Mouse (Mus musculus): ENCODE results near the gene Cacna1c. TPM values are rescaled to one million over a fixed set of nuclear protein-coding genes. Genes with fewer than 3 reads are reported as not detected.

Gene Cacna1c
- polyA plus RNA-seq, 1 experiment from 2014 or later: 3.2 TPM

DNA sequence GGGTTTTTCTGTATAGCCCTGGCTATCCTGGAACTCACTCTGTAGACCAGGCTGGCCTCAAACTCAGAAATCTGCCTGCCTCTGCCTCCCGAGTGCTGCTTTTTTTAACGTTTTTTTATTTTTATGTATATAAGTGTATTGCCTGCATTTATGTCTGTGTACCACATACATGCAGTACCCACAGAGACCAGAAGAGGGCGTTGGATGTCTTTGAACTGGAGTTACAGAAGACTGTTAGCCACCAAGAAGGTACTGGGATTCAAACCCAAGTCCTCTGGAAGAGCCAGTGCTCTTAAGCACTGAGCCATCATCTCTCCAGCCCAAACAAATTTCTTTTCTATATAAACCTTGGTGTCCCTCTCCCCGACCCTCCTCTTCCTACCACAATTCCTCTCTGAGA, 77.8 kb downstream of the Cacna1c start:
- no peak for DNase-seq (ENCODE audit: low spot score)
- Histone ChIP-seq H3K36me3 (ENCODE audit: control insufficient read depth, insufficient read depth, low read length) (no peaks in the 10 kb centered on the region), H3K4me2 (ENCODE audit: low read length) (no peak overlapping the region), H3K4me1 (ENCODE audit: control insufficient read depth, insufficient read depth, low read length) (no peaks in the 10 kb centered on the region), H3K4me3 (ENCODE audit: low read depth, low read length) (no peak overlapping the region), H3K9ac (ENCODE audit: low read length) (no peak overlapping the region), H3K9me3 (replicated peaks; ENCODE audit: control insufficient read depth, low read length) (no peaks in the 10 kb centered on the region), H3K27ac (ENCODE audit: low read depth, low read length) (no peak overlapping the region), H3K27me3 (replicated peaks; ENCODE audit: control insufficient read depth, insufficient read depth, low read length) (no peaks in the 10 kb centered on the region)
- ATAC-seq: no peak
- 67% methylated on average over 4 of the region's 4 CpGs for WGBS

- Histone ChIP-seq H3K9ac (ENCODE audit: low read length) (no peak overlapping the region), H3K9me3 (replicated peaks; ENCODE audit: control insufficient read depth, low read length) (no peaks in the 10 kb centered on the region), H3K4me1 (ENCODE audit: control insufficient read depth, insufficient read depth, low read length) (no peaks in the 10 kb centered on the region), H3K27ac (ENCODE audit: low read depth, low read length) (no peak overlapping the region), H3K36me3 (ENCODE audit: control insufficient read depth, insufficient read depth, low read length) (no peaks in the 10 kb centered on the region), H3K4me3 (ENCODE audit: low read depth, low read length) (no peak overlapping the region), H3K4me2 (ENCODE audit: low read length) (no peak overlapping the region), H3K27me3 (replicated peaks; ENCODE audit: control insufficient read depth, insufficient read depth, low read length) (no peaks in the 10 kb centered on the region)
- WGBS: 91% methylated on average over 3 of the region's 3 CpGs
- DNase-seq (ENCODE audit: low spot score) (no peak), ATAC-seq (no peak)
Measured at GRCm38 (mm10) chr6:119116290-119116689, 79.9 kb downstream of the Cacna1c start.

GRCm38 (mm10) chr6:119113362-119113761, 82.9 kb downstream of the Cacna1c start:
- WGBS: 89% methylated on average over 4 of the region's 4 CpGs
- Histone ChIP-seq H3K36me3 (ENCODE audit: control insufficient read depth, insufficient read depth, low read length) (no peaks in the 10 kb centered on the region), H3K4me1 (ENCODE audit: control insufficient read depth, insufficient read depth, low read length) (no peaks in the 10 kb centered on the region), H3K9me3 (replicated peaks; ENCODE audit: control insufficient read depth, low read length) (no peaks in the 10 kb centered on the region), H3K9ac (ENCODE audit: low read length) (no peak overlapping the region), H3K4me2 (ENCODE audit: low read length) (no peak overlapping the region), H3K4me3 (ENCODE audit: low read depth, low read length) (no peak overlapping the region), H3K27ac (ENCODE audit: low read depth, low read length) (no peak overlapping the region), H3K27me3 (replicated peaks; ENCODE audit: control insufficient read depth, insufficient read depth, low read length) (no peaks in the 10 kb centered on the region)
- no peak for ATAC-seq
- DNase-seq (ENCODE audit: low spot score): no peak

DNA sequence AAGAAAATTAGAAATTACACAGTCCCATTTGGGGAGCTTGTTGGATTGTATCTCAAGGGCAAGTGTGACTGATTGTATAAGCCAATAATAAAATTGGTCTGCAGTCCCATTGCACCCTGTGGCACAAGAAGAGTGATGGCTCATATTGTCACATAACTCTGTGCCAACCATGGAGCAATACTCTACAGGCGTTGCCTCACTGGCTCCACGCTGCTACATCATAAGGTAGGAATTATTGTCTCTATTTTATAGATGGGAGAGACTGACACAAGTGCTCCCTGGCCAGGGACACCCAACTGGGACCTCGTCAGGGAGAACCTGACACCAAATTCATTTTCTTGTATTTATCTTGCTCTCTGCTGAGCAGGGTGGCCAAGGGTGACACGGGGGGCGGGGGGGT, 85.8 kb downstream of the Cacna1c start:
- H3K27ac ChIP-seq (ENCODE audit: low read depth, low read length): no peak overlapping the region
- H3K27me3 ChIP-seq (replicated peaks; ENCODE audit: control insufficient read depth, insufficient read depth, low read length): 0 out of 2 replicates have a peak, but pooled peaks cover 6% of the 10 kb centered on the region
- H3K4me3 ChIP-seq (ENCODE audit: low read depth, low read length): no peak overlapping the region
- no peak overlapping the region for H3K4me2 ChIP-seq (ENCODE audit: low read length)
- ATAC-seq (no peak), DNase-seq (ENCODE audit: low spot score) (no peak)
- H3K4me1 ChIP-seq (ENCODE audit: control insufficient read depth, insufficient read depth, low read length): peaks cover 6% of the 10 kb centered on the region; the same call in 1 of the 2 replicates
- 81% methylated on average over 5 of the region's 5 CpGs for WGBS
- H3K9ac ChIP-seq (ENCODE audit: low read length): no peak overlapping the region
- H3K36me3 ChIP-seq (ENCODE audit: control insufficient read depth, insufficient read depth, low read length): no peaks in the 10 kb centered on the region
- no peaks in the 10 kb centered on the region for H3K9me3 ChIP-seq (replicated peaks; ENCODE audit: control insufficient read depth, low read length)

DNA sequence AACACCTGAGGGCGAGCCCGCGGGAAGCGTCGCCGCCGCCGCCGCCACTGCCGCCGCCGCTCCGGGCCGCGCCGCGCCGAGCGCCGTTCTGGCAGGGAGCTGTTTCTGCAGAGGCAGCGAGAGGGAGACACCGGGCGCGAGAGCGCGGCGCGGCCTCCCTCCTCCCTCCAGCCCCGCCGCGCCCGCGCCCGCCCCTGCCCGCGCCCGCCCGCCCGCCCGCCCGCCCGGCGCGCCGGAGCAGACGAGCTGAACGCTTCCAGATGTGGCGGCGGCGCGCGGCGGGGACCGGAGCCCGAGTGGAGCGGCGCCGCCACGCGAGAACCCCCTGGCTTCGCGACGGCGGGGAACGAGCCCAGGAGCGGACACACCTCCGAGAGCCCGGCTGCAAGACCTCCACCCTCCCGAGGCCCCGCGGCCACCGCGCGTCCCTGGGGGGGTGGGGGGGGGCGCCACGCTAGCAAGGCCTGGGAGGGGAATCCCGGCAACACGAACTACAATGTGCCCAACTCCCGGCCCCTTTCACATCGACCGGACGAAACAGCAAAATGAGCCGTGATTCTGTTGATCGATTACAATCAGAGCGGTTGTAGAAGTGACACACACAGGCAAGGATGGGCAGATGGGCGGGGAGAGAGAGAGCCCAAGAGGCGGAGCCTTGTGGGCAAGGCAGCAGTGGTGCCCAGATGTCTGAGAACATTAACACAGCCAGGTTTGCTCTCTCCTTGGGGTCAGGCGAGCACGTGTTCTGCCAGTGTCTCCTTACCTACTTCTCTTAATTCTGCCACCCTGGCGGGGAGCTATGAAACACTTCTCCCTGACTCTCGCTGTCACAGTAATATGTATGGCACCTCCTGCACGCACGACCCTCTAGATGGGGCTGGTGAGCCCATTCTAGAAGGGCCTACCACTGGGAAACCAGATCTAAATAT, 87.5 kb downstream of the Cacna1c start:
- Histone ChIP-seq H3K4me1 (ENCODE audit: control insufficient read depth, insufficient read depth, low read length) (peaks cover 7% of the 10 kb centered on the region; the same call in 1 of the 2 replicates), H3K27me3 (replicated peaks; ENCODE audit: control insufficient read depth, insufficient read depth, low read length) (0 out of 2 replicates have a peak, but pooled peaks cover 9% of the 10 kb centered on the region), H3K4me2 (ENCODE audit: low read length) (peak overlapping the region; percentile 86), H3K27ac (ENCODE audit: low read depth, low read length) (peak overlapping the region; percentile 89), H3K4me3 (ENCODE audit: low read depth, low read length) (peak overlapping the region; percentile 67), H3K9me3 (replicated peaks; ENCODE audit: control insufficient read depth, low read length) (no peaks in the 10 kb centered on the region), H3K36me3 (ENCODE audit: control insufficient read depth, insufficient read depth, low read length) (no peaks in the 10 kb centered on the region), H3K9ac (ENCODE audit: low read length) (peak overlapping the region; percentile 82)
- DNase-seq (ENCODE audit: low spot score) (peak; percentile 90), ATAC-seq (peak; percentile 79)
- under 1% methylated on average over 35 of the region's 93 CpGs for WGBS

- H3K4me1 ChIP-seq (ENCODE audit: control insufficient read depth, insufficient read depth, low read length): peaks cover 7% of the 10 kb centered on the region; the same call in 1 of the 2 replicates
Measured at GRCm38 (mm10) chr6:119107856-119108465, 88.3 kb downstream of the Cacna1c start.

DNA sequence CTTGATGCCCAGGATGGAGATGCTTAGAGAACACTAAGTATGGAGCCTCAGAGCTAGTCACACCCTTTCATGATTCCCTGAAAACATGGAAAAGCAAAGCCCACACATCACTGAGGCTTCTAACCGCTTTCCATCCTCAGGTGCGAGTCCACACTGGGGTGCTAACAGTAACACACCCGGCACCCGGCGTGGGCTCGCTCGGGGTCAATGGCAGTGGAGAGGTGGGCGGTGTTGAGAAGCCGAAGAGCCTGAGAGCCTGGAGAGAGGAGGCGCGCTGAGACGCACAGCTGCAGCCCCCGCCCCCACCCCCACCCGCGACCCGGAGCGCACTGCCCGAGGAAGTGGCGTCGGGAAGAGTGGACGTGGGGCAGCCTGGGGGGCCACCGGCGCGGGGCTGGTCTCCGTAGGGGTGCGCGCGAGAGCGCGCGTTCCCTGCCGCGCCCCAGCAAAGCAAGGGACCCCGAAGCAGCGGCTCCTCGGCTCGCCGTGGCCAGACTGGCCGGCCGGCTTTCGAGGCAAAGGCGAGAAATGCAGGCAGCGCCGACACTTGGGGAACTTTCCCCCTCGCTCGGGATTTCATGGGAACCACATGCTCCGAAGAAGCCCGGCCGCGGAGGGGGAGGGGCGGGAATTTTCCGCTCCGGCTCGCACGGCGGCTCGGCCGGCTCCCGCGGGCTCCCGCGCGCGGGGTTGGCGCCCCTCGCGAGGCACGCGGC, 88.9 kb downstream of the Cacna1c start:
- peaks cover 7% of the 10 kb centered on the region; the same call in 1 of the 2 replicates for H3K4me1 ChIP-seq (ENCODE audit: control insufficient read depth, insufficient read depth, low read length)
- under 1% methylated on average over 55 of the region's 69 CpGs for WGBS

More at GRCm38 (mm10) chr6:119107856-119108465, 88.3 kb downstream of the Cacna1c start:
- ATAC-seq (peak; percentile 6), DNase-seq (ENCODE audit: low spot score) (peak; percentile 59)
- Histone ChIP-seq H3K4me2 (ENCODE audit: low read length) (peak overlapping the region; percentile 86), H3K9me3 (replicated peaks; ENCODE audit: control insufficient read depth, low read length) (no peaks in the 10 kb centered on the region), H3K4me3 (ENCODE audit: low read depth, low read length) (peak overlapping the region; percentile 67), H3K27ac (ENCODE audit: low read depth, low read length) (peak overlapping the region; percentile 89), H3K36me3 (ENCODE audit: control insufficient read depth, insufficient read depth, low read length) (no peaks in the 10 kb centered on the region), H3K27me3 (replicated peaks; ENCODE audit: control insufficient read depth, insufficient read depth, low read length) (0 out of 2 replicates have a peak, but pooled peaks cover 9% of the 10 kb centered on the region), H3K9ac (ENCODE audit: low read length) (peak overlapping the region; percentile 82)
- WGBS: under 1% methylated on average over 42 of the region's 58 CpGs

DNA sequence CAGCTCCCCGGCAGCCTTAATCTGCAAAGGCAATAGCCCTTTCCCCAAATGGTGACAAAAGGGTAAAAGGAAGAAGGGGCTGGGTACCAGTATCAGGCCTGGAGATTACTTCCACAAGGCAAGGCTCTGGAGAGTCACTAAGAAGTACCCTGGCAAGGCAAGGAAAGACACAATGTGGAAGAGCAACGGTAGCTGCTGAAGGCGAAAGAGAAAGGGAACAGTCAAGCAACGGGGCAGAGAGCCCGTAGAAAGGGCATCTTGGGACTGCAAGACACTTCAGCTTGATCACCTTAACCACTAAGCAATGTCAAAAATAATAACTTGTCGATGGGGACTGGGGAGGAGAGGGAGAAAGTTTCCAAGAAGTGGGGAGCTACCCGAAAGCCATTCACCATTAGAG, 89.5 kb downstream of the Cacna1c start:
- H3K9ac ChIP-seq (ENCODE audit: low read length): peak overlapping the region; percentile 82
- H3K4me2 ChIP-seq (ENCODE audit: low read length): peak overlapping the region; percentile 86
- peak overlapping the region; percentile 67 for H3K4me3 ChIP-seq (ENCODE audit: low read depth, low read length)
- ATAC-seq (no peak), DNase-seq (ENCODE audit: low spot score) (no peak)
- H3K9me3 ChIP-seq (replicated peaks; ENCODE audit: control insufficient read depth, low read length): no peaks in the 10 kb centered on the region
- no peak overlapping the region for H3K27ac ChIP-seq (ENCODE audit: low read depth, low read length)
- H3K27me3 ChIP-seq (replicated peaks; ENCODE audit: control insufficient read depth, insufficient read depth, low read length): 0 out of 2 replicates have a peak, but pooled peaks cover 9% of the 10 kb centered on the region
- WGBS: 20% methylated on average over 7 of the region's 7 CpGs
- H3K36me3 ChIP-seq (ENCODE audit: control insufficient read depth, insufficient read depth, low read length): no peaks in the 10 kb centered on the region
- peaks cover 7% of the 10 kb centered on the region; the same call in 1 of the 2 replicates for H3K4me1 ChIP-seq (ENCODE audit: control insufficient read depth, insufficient read depth, low read length)

More for the DNA sequence above, 88.9 kb downstream of the Cacna1c start:
- DNase-seq (ENCODE audit: low spot score): peak; percentile 64
- ATAC-seq: peak; percentile 33
- Histone ChIP-seq H3K9ac (ENCODE audit: low read length) (peak overlapping the region; percentile 82), H3K4me2 (ENCODE audit: low read length) (peak overlapping the region; percentile 86), H3K36me3 (ENCODE audit: control insufficient read depth, insufficient read depth, low read length) (no peaks in the 10 kb centered on the region), H3K27me3 (replicated peaks; ENCODE audit: control insufficient read depth, insufficient read depth, low read length) (0 out of 2 replicates have a peak, but pooled peaks cover 9% of the 10 kb centered on the region), H3K9me3 (replicated peaks; ENCODE audit: control insufficient read depth, low read length) (no peaks in the 10 kb centered on the region), H3K27ac (ENCODE audit: low read depth, low read length) (peak overlapping the region; percentile 89), H3K4me3 (ENCODE audit: low read depth, low read length) (peak overlapping the region; percentile 67)

All from forebrain, embryonic 14.5 days (tissue).